Mouse (Mus musculus) monocyte, adult 5-6 weeks (primary cell): ENCODE data around the gene Bcl6. TPM values are rescaled to one million over a fixed set of nuclear protein-coding genes. Genes with fewer than 3 reads are reported as not detected.

Experiments
- ATAC-seq: fragments of 153-309, 156-312 bp; replicated peaks from 2 replicates; pipeline ENCODE4 v1.8.0; 2017; ENCODE audit warnings: mild to moderate bottlenecking; ENCODE audit not compliant: low TSS enrichment, insufficient number of reproducible peaks, severe bottlenecking, poor library complexity, low FRiP score
- total RNA-seq: library from RNA; stranded (forward); fragments of 200-1000, 200-491, 200-594 nt; gene quantifications from 3 replicates; pipeline ENCODE4 v1.2.3, GENCODE M21; 2017

Bcl6 gene
- 74.7 to 91.8 TPM (median 83.1 TPM) in 3 replicates for total RNA-seq

DNA sequence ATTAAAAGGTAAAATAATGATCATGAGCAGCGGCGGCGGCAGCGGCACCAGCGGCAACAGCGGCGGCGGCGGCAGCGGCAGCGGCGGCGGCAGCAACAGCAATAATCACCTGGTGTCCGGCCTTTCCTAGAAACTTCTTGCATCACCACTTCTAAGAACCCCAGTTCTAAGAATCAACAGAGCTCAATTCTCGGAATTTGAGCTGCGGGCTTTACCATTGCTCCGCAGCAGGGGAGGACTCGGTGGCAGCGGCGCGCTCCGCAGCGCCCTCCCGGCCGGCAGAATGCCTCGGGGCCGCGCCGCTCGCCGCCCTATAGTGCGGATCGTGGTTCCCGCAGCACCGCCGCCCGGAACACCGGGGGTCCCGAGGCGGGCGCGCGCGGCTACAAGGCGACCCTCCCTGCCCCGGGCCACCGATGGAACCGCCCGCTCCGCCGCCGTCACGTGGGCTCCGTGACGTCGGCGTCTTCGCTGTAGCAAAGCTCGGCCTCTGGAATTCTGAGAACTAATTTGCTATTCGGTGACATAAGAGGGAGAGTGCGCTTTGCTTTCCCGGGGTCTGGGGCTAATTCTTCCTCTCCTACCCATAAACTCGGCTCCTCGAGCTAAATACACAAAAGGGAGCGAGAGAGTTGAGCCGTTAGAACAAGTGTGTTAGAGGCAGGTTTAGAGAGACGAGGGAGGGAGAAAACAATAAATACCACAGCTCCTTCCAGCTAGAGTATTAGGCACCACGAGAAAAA lies at the start of gene Bcl6, which contains the start of gene Gm37419:
Bcl6 (minus strand) TSS at position 387 of the 743 bp plus-strand sequence.
Gm37419 (plus strand) TSS at position 17 of the 743 bp plus-strand sequence.
- ATAC-seq = peak; percentile 18; the same call in 1 of the 2 replicates

DNA sequence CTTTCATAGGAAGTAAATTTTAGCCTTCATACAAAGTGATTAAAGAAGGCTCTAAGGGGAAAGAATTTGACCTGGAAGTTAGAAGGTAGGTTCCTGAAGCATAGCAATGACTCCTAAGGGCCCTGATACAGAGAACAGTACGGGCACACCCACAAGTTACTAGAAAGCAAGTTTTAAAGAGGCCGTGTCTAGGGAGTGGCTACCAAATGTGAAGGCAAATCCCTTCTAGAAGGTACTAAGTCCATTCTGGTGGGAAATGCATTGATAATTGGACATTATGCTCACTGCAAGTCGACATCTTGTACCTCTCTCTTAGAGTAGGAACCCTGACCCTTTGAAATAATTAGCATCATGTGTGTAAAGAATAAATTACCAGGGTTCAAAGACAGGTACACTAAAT lies 47.7 kb upstream of the Bcl6 start:
- no peak for ATAC-seq

DNA sequence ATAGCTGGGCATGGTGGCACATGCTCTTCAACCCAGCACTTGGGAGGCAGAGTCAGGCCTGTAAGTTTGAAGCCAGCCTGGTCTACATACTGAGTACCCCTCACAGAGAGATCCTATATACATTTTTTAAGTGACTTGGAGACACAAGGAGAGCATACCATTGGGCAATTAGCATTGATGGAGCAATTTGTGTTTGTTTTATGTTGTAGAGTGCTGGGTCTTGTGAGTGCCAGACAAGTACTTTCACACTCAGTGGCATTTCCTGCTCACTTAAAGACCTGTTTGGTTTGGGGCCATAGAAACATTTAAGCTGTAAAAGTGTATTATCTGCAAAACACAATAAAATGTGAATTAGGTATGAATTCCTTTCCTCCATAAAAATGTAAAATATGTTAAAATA lies 47.1 kb upstream of the Bcl6 start:
- no peak for ATAC-seq

DNA sequence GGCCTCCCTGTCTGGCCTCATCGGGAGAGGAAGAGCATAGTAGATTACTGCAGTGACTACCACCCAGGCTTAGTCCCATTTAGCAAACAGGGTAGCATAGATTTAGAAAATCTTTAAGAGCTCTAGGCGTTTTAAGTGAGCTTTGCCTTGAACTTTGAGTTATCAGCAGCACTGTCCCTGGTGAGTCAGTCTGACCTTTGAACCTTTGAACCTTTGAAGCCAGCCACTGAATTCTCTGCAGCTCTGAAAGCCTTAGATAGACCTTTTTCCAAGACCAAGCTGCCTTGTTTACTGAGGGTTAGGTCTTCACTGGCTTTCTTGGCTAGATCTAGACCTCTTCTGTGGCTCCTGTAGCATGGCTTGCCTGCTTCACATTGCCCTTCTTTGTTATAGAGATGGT lies 45.8 kb upstream of the Bcl6 start:
- no peak for ATAC-seq

DNA sequence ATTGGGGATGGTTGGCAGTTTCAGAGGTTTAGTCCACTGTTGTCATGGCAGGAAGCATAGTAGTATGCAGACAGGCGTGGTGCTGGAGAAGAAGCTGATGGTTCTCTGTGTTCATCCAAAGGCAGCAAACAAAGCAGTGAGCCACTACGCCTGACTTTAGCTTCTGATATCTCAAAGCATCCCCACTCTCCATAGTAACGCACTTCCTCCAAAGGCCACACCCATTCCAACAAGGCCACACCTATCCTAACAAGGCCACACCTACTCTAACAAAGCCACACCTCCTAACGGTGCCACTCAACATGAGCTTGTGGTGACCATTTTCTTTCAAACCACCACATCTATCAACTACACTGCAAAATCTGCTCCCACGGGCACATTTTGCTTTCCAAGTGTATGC lies 44.6 kb upstream of the Bcl6 start:
- ATAC-seq = no peak; the same call in 1 of the 2 replicates

DNA sequence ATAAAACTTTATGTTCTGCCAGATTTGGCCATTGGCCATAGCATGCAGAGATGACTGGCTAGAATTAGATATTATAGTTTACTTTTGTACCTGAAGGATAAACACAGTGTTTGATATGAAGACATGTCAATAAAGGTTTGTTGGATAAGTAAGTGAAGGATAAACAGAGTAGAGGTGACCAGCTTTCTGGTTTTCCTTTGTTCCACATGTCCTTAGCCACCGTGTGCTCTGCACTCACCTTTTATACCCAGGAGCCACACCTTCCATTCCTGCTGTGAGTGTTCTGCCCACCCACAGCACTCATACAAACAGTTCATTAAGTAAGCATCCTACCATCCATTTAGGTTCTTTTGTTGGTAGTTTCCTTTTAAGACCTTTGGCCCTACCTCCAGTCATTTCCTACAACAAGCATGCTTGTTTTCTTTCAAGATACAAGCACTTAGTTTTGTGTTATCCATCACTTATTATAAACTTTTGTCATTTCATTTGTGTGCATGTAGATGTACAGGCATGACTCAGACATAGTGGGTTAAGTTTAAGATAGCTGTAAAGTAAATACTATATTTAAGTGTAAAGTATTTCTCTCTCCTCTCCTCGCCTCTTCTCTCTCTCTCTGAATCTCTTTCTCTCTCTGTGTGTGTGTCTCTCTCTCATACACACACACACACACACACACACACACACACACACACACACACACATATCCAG lies 41.5 kb upstream of the Bcl6 start:
- no peak for ATAC-seq

DNA sequence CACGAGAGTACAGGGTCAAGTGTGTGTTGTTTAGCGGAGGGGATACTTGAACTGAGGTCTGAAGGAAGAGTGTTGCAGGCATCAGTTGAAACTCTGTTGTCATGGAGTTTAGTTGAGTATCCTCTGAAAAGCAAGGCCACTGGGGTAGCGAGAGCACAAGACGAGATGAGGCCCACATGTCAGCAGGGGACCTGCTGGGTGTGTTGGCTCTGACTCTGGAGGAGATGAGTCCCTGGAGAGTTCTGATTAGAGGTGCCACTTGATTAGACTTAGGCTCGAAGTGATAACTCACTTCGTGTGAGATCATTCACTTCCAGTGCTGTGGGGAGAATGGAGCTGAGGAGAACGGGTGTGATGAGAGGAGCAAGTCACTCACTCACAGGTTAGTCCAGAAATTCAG lies 36.8 kb upstream of the Bcl6 start:
- no peak for ATAC-seq

DNA sequence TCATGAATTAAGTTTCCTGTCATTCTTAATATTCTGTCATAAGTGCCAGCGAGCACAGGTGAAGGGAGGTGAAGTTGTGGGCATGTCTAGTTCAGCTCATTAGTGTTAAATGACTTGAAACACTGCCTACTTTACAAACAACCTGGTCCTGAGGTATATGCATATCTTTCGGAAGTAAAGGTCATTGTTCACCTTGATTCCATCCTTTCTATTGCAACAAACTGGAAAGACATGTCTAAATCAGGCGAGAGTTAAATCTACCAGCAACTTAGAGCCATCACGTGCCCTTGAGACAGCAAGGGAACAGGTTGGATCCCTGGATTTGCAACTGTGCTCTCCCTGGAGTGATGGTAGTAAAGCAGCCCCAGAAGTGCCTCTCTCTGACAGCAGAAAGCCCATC lies 34.0 kb upstream of the Bcl6 start:
- ATAC-seq = no peak

DNA sequence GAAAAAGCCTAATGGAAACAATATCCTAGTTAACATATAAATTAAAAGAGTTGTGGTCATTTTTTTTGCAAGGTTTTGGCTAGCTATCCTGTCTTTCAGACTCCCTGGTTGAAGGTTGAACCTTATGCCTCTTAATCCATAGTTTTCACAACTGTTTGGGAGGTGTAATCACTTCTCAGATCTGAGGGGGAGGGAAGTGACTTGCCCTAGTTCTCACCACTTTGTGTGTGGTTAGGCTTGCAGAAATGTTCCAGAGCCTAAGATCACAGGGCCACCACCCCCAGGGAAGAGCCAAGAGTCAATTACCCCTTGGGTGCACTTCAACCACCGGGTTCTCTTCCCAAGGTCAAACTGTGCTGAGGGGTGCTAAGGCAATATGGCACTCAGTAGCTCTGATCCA lies 33.1 kb upstream of the Bcl6 start:
- no peak for ATAC-seq

DNA sequence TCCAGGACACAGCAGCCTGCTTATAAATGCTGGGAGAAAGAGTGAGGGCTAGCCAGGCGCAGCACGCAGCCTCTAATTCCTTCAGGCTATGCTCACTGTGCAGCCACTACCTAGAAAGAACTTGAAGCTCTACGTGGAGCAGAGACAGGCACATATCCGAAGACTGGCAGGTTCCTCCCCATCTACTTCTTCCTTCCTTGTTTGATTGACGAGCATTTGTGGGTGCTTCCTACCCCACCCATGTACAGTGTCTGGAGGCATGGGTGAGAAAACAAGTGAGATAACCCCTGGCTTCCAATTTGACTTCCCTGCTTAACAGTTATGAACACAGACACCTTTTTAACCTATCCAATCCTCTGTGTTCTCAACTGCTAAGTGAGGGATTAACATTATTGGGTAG lies 28.1 kb upstream of the Bcl6 start:
- 0 out of 2 replicates have a peak, but pooled peaks have one; percentile 50 for ATAC-seq

DNA sequence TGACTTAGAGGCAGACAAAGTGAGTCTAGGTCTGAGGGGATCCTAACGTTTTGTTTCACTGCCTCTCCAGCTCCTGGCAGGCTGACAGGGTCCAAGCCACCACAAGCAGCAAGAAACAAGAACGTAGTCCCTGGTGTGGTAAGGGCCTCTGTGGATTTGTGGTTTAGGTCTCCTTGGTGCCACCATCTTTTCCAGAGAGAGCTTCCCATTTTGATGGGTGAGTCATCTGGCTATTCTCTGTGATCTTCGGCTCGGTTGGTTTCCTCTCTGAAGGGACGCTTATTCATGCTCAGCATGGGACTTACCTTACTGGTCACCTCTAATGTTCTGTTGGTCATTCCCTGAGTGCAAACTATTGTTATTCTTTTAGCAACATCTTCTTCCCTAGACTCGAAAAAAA lies 27.6 kb upstream of the Bcl6 start:
- 0 out of 2 replicates have a peak, but pooled peaks have one; percentile 50 for ATAC-seq

DNA sequence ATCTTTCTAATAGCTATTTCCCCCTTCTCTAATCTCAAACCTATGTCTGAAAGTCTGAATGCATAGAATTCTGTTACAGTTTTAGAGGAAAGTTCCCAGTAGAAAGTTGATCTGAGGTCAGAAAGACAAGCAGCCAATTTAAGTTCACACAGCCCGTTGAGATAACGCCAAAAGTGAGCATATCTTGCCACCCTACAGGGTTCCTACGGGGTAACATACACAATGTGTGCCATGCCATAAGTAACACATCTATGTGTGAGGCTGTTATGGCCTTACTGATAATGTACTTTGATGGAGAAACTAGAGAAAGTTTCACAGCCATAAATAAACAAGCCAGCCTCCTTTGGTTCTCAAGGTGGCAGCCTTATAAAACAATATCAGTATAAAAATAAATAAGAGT lies 25.7 kb upstream of the Bcl6 start:
- no peak for ATAC-seq

DNA sequence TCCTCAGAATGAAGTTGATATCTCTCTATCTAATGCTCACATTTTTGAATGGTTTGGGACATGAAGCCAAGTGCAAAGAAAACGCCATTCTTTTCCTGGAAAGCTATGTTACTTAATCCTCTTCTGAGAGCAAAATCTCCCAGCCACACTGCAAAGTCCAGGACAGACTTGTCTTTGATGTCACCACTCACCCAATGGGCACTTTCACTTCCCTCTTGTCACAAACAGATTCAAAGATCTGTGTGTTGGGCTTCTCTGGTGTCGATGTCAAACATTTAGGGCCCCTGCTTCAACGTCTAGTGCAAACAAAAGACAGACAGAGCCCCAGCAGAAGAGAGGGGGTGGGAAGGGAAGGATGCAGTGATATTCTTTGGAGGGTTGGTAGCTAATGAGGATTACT lies 23.4 kb upstream of the Bcl6 start:
- peak; percentile 80 for ATAC-seq

DNA sequence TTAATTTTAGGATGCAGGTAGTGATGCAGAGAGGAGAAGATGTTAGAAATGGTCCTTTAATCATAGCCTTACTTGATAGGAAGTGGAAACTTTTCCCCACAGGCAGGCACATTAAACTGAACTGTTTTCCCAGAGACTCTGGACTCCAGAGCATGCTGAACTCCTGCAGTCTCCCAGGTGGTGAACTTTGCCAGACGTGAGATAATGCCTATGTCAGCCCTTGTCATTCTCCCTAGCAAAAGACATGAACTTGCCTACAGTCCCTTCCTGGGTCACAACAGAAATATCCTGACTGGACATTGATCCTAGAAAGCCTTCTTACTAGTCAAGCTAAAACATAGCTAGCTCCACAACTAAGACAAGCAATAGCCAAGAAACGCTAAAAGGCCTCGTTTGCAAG lies 22.7 kb upstream of the Bcl6 start:
- ATAC-seq = no peak

DNA sequence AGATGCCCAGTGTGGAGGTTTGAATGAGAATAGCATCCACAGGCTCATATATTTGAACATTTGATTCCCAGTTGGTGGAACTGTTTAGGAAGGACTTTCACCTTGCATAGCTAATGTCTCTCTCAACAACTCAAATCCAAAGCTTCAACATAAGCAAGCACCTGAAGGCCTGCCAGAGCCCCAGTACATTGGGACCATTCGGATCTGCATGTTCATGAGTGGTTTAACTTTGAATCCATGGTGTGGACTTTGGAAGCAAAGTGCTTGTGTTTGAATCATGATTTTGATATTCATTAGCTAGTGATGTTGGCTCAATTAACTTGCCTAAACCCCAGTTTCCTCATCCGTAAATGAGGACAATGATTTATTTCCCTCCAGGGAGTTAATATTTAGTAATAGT lies 21.2 kb upstream of the Bcl6 start:
- ATAC-seq = no peak

DNA sequence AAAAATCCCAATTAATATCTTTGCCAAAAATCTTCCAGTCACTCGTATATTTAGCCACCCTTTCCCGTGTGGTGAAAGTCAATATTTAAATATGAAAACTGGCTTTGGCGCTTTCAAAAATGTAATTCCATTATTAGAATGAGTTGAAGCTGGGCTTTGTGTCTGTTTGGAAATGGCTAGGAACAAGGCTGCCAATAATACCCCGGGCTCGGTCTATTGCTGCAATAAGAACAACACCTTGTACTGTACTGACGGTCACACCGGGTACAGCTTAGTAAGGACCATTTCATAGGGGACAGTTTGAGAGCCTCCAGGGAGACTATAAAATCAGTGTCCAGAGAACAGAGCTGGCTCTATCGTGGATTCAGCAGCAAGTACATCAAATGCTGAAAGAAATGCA lies 17.3 kb upstream of the Bcl6 start:
- ATAC-seq = no peak

DNA sequence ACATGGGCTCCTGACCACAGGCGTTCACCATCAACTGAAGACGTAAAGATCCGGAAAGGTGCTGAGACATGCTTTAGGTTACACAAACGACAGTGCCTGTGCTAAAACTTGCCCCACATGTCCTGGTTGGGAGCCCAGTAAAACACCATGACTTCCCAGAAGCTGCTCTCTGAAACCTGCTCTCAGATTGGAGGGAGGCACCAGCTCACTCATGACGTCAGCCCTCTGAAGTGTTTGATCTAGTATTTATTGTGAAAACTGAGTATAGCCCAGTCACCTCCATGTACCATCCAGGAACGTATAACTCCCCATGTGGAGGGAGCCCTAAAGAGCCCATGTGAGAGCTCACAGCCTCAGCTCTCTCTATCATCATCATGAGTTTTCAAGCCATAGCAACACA lies 9.3 kb upstream of the Bcl6 start:
- ATAC-seq = no peak

DNA sequence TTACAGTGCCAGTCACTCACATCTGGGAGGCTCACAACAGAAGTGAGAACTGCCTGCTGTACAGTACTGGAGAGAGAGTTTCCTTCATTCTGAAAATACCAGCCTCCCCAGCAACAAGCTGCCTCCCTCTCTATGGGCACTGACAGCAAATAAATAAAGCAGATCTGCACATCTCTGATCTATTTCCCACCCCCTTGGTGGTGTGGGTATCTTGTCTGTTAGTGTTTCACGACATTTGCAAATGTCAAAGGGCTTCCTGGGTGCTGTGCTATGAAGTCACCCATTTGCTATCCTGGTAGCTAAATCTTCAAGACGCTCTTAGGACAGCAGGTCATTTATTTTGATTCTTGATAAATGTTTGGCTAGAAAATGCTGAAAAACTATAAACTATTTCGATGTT lies 8.6 kb upstream of the Bcl6 start:
- ATAC-seq = no peak

DNA sequence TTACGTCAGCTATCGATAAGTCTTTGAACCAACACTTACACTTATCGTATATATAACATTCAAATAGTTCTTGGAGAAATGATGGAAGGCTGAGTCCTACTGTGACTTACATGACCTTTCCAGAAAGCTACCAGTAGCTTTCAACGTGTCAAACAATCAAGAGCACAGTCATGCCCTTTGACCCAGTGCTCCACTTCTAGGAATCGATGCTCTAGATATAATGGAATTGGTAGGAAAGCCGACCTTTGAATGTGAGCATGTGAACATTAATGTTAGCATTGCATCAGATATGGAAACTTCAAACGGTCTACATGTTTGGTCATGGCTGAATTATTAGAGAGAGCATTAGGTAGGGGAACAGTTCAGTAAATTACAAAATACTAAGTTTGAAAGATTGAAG lies 7.7 kb upstream of the Bcl6 start:
- no peak for ATAC-seq
